Mouse (Mus musculus) heart, adult 2 months (tissue): Measurements from ENCODE around the gene Uhrf1.

ENCODE experiments used
- EP300 ChIP-seq: fragments of 200-500 bp; IDR thresholded peaks from 2 replicates; pipeline ENCODE4 v1.6.1; 2011; ENCODE audit warnings: low read depth, low read length, control low read depth; ENCODE audit not compliant: insufficient read depth
- POLR2A ChIP-seq: fragments of 200-500 bp; IDR thresholded peaks from 2 replicates; pipeline ENCODE4 v1.6.1; 2011; ENCODE audit warnings: mild to moderate bottlenecking, low read depth, low read length, control low read depth; ENCODE audit not compliant: insufficient read depth

GRCm38 (mm10) chr17:56324419-56324818 is 21.3 kb downstream of the Uhrf1 start:
- no peak for TF ChIP-seq POLR2A
- no peak for TF ChIP-seq EP300
